Mouse (Mus musculus): ENCODE measurements at regions not wholly inside any gene's neighbourhood (a gene's known extent, or its start where the extent isn't known, plus 50 kb on each side); places are given as distances from the start of the nearest gene placed in this dataset.

GRCm38 (mm10) chr4:33745180-33745579, 179.2 kb upstream of the Cnr1 start:
- Histone ChIP-seq H3K4me3 (no peak overlapping the region), H3K4me2 (no peak overlapping the region), H3K9ac (no peak overlapping the region), H3K4me1 (no peaks in the 10 kb centered on the region), H3K36me3 (no peaks in the 10 kb centered on the region), H3K9me3 (no peaks in the 10 kb centered on the region), H3K27ac (no peak overlapping the region), H3K27me3 (no peaks in the 10 kb centered on the region)
- 79% methylated on average over 3 of the region's 3 CpGs for WGBS
- no peak for ATAC-seq (ENCODE audit: borderline replicate concordance, extremely low read depth, low FRiP score, low TSS enrichment)

- Histone ChIP-seq H3K4me2 (no peak overlapping the region), H3K4me3 (no peak overlapping the region), H3K27ac (no peak overlapping the region; the same call in 1 of the 2 replicates), H3K4me1 (no peaks in the 10 kb centered on the region), H3K9me3 (no peaks in the 10 kb centered on the region), H3K36me3 (no peaks in the 10 kb centered on the region), H3K9ac (no peak overlapping the region), H3K27me3 (no peaks in the 10 kb centered on the region)
- peak; percentile 59; the same call in 1 of the 2 replicates for ATAC-seq (ENCODE audit: borderline replicate concordance, extremely low read depth, low FRiP score, low TSS enrichment)
- 44% methylated on average over 5 of the region's 5 CpGs for WGBS
These were observed 177.0 kb upstream of the Cnr1 start for GRCm38 (mm10) chr4:33747316-33747895.

GRCm38 (mm10) chr4:33767721-33768120, 156.7 kb upstream of the Cnr1 start:
- no peaks in the 10 kb centered on the region for H3K36me3 ChIP-seq
- ATAC-seq (ENCODE audit: borderline replicate concordance, extremely low read depth, low FRiP score, low TSS enrichment), result no peak
- no peak overlapping the region for H3K4me2 ChIP-seq
- H3K4me3 ChIP-seq, result no peak overlapping the region
- H3K9ac ChIP-seq, result no peak overlapping the region
- H3K27me3 ChIP-seq, result no peaks in the 10 kb centered on the region
- no peak overlapping the region for H3K27ac ChIP-seq
- H3K4me1 ChIP-seq, result no peaks in the 10 kb centered on the region
- no peaks in the 10 kb centered on the region for H3K9me3 ChIP-seq
- WGBS, result 61% methylated on average over 2 of the region's 2 CpGs

- H3K27ac ChIP-seq, result no peak overlapping the region
- H3K4me3 ChIP-seq, result no peak overlapping the region
- H3K9me3 ChIP-seq, result no peaks in the 10 kb centered on the region
- no peak for ATAC-seq (ENCODE audit: borderline replicate concordance, extremely low read depth, low FRiP score, low TSS enrichment)
- H3K36me3 ChIP-seq, result no peaks in the 10 kb centered on the region
- H3K4me1 ChIP-seq, result no peaks in the 10 kb centered on the region
- H3K4me2 ChIP-seq, result no peak overlapping the region
- no peaks in the 10 kb centered on the region for H3K27me3 ChIP-seq
- no peak overlapping the region for H3K9ac ChIP-seq
- WGBS, result 82% methylated on average over 4 of the region's 4 CpGs
These were observed 138.4 kb upstream of the Cnr1 start for GRCm38 (mm10) chr4:33786027-33786426.

- no peak overlapping the region for H3K27ac ChIP-seq
- no peaks in the 10 kb centered on the region for H3K4me1 ChIP-seq
- 85% methylated on average over 4 of the region's 4 CpGs for WGBS
- no peak for ATAC-seq (ENCODE audit: borderline replicate concordance, extremely low read depth, low FRiP score, low TSS enrichment)
- H3K9ac ChIP-seq, result no peak overlapping the region
- H3K4me3 ChIP-seq, result no peak overlapping the region
- H3K36me3 ChIP-seq, result no peaks in the 10 kb centered on the region
- no peak overlapping the region for H3K4me2 ChIP-seq
- no peaks in the 10 kb centered on the region for H3K9me3 ChIP-seq
- H3K27me3 ChIP-seq, result no peaks in the 10 kb centered on the region
These were observed 137.4 kb upstream of the Cnr1 start for GRCm38 (mm10) chr4:33786958-33787357.

- no peaks in the 10 kb centered on the region for H3K9me3 ChIP-seq
- no peak overlapping the region for H3K9ac ChIP-seq
- no peak overlapping the region for H3K27ac ChIP-seq
- H3K36me3 ChIP-seq, result no peaks in the 10 kb centered on the region
- no peak overlapping the region for H3K4me2 ChIP-seq
- no peaks in the 10 kb centered on the region for H3K4me1 ChIP-seq
- no peak for ATAC-seq (ENCODE audit: borderline replicate concordance, extremely low read depth, low FRiP score, low TSS enrichment)
- 84% methylated on average over 8 of the region's 8 CpGs for WGBS
- H3K27me3 ChIP-seq, result no peaks in the 10 kb centered on the region
- H3K4me3 ChIP-seq, result no peak overlapping the region
These were observed 131.0 kb upstream of the Cnr1 start for GRCm38 (mm10) chr4:33793398-33793797.

- no peak overlapping the region for H3K9ac ChIP-seq
- H3K36me3 ChIP-seq, result no peaks in the 10 kb centered on the region
- no peak overlapping the region for H3K4me2 ChIP-seq
- H3K27me3 ChIP-seq, result no peaks in the 10 kb centered on the region
- ATAC-seq (ENCODE audit: borderline replicate concordance, extremely low read depth, low FRiP score, low TSS enrichment), result no peak
- no peak overlapping the region for H3K4me3 ChIP-seq
- no peak overlapping the region for H3K27ac ChIP-seq
- no peaks in the 10 kb centered on the region for H3K9me3 ChIP-seq
- H3K4me1 ChIP-seq, result no peaks in the 10 kb centered on the region
- WGBS, result 94% methylated on average over 3 of the region's 3 CpGs
These were observed 128.9 kb upstream of the Cnr1 start for GRCm38 (mm10) chr4:33795461-33795860.

- ATAC-seq (ENCODE audit: borderline replicate concordance, extremely low read depth, low FRiP score, low TSS enrichment), result no peak
These were observed 126.4 kb upstream of the Cnr1 start for GRCm38 (mm10) chr4:33797964-33798363.

GRCm38 (mm10) chr4:33798654-33799053, 125.7 kb upstream of the Cnr1 start:
- no peak for ATAC-seq (ENCODE audit: borderline replicate concordance, extremely low read depth, low FRiP score, low TSS enrichment)
- Histone ChIP-seq H3K36me3 (no peaks in the 10 kb centered on the region), H3K4me3 (no peak overlapping the region), H3K27ac (no peak overlapping the region), H3K27me3 (no peaks in the 10 kb centered on the region), H3K4me2 (no peak overlapping the region), H3K4me1 (no peaks in the 10 kb centered on the region), H3K9ac (no peak overlapping the region), H3K9me3 (no peaks in the 10 kb centered on the region)
- 84% methylated on average over 6 of the region's 6 CpGs for WGBS

More at GRCm38 (mm10) chr4:33797964-33798363, 126.4 kb upstream of the Cnr1 start:
- Histone ChIP-seq H3K36me3 (no peaks in the 10 kb centered on the region), H3K27ac (no peak overlapping the region), H3K9me3 (no peaks in the 10 kb centered on the region), H3K4me2 (no peak overlapping the region), H3K9ac (no peak overlapping the region), H3K4me1 (no peaks in the 10 kb centered on the region), H3K27me3 (no peaks in the 10 kb centered on the region), H3K4me3 (no peak overlapping the region)
- 86% methylated on average over 4 of the region's 4 CpGs for WGBS

- WGBS, result 42% methylated on average over 6 of the region's 6 CpGs
- Histone ChIP-seq H3K27me3 (no peaks in the 10 kb centered on the region), H3K36me3 (no peaks in the 10 kb centered on the region), H3K9ac (no peak overlapping the region), H3K4me3 (no peak overlapping the region), H3K27ac (no peak overlapping the region), H3K4me1 (no peaks in the 10 kb centered on the region), H3K4me2 (no peak overlapping the region), H3K9me3 (no peaks in the 10 kb centered on the region)
- ATAC-seq (ENCODE audit: borderline replicate concordance, extremely low read depth, low FRiP score, low TSS enrichment), result no peak
These were observed 125.3 kb upstream of the Cnr1 start for GRCm38 (mm10) chr4:33799110-33799509.

GRCm38 (mm10) chr4:33799831-33800230, 124.6 kb upstream of the Cnr1 start:
- H3K9me3 ChIP-seq, result no peaks in the 10 kb centered on the region
- ATAC-seq (ENCODE audit: borderline replicate concordance, extremely low read depth, low FRiP score, low TSS enrichment), result no peak
- WGBS, result 16% methylated on average over 1 of the region's 1 CpGs

GRCm38 (mm10) chr4:33812338-33812737, 112.1 kb upstream of the Cnr1 start:
- no peak overlapping the region for H3K4me2 ChIP-seq
- H3K4me3 ChIP-seq, result no peak overlapping the region
- H3K9ac ChIP-seq, result no peak overlapping the region
- WGBS, result 67% methylated on average over 1 of the region's 1 CpGs
- no peaks in the 10 kb centered on the region for H3K27me3 ChIP-seq
- no peak for ATAC-seq (ENCODE audit: borderline replicate concordance, extremely low read depth, low FRiP score, low TSS enrichment)
- H3K4me1 ChIP-seq, result no peaks in the 10 kb centered on the region
- H3K27ac ChIP-seq, result no peak overlapping the region
- no peaks in the 10 kb centered on the region for H3K36me3 ChIP-seq
- no peaks in the 10 kb centered on the region for H3K9me3 ChIP-seq

More at GRCm38 (mm10) chr4:33799831-33800230, 124.6 kb upstream of the Cnr1 start:
- Histone ChIP-seq H3K36me3 (no peaks in the 10 kb centered on the region), H3K4me1 (no peaks in the 10 kb centered on the region), H3K27ac (no peak overlapping the region), H3K27me3 (no peaks in the 10 kb centered on the region), H3K4me2 (no peak overlapping the region), H3K9ac (no peak overlapping the region), H3K4me3 (no peak overlapping the region)

GRCm38 (mm10) chr4:33823850-33824249, 100.5 kb upstream of the Cnr1 start:
- H3K36me3 ChIP-seq, result no peaks in the 10 kb centered on the region
- H3K9me3 ChIP-seq, result no peaks in the 10 kb centered on the region
- no peaks in the 10 kb centered on the region for H3K27me3 ChIP-seq
- H3K4me3 ChIP-seq, result no peak overlapping the region
- WGBS, result 6% methylated on average over 5 of the region's 5 CpGs
- ATAC-seq (ENCODE audit: borderline replicate concordance, extremely low read depth, low FRiP score, low TSS enrichment), result no peak
- H3K27ac ChIP-seq, result no peak overlapping the region
- H3K4me1 ChIP-seq, result no peaks in the 10 kb centered on the region
- no peak overlapping the region for H3K4me2 ChIP-seq
- no peak overlapping the region for H3K9ac ChIP-seq

All from lung, embryonic 15.5 days (tissue).